Mouse (Mus musculus): Measurements from ENCODE around the gene Nt5c2. TPM values are rescaled to one million over a fixed set of nuclear protein-coding genes. Genes with fewer than 3 reads are reported as not detected.

Nt5c2 gene
- polyA plus RNA-seq, 1 experiment: 10.2 TPM

GRCm38 (mm10) chr19:47018330-47018729 is 3.4 kb upstream of the Nt5c2 start:
- WGBS: 56% methylated on average over 2 of the region's 2 CpGs
- no peak for DNase-seq (ENCODE audit: low read depth in 1 of 2, low spot score in 2 of 2)
- Histone ChIP-seq H3K36me3 (ENCODE audit: control insufficient read depth, insufficient read depth, low read length) (no peaks in the 10 kb centered on the region), H3K27me3 (ENCODE audit: control insufficient read depth, insufficient read depth, low read length) (peaks cover 14% of the 10 kb centered on the region), H3K4me1 (ENCODE audit: control insufficient read depth, insufficient read depth, insufficient read length) (peaks cover 11% of the 10 kb centered on the region), H3K4me3 (ENCODE audit: extremely low read depth, insufficient read depth, insufficient read length) (no peak overlapping the region), H3K27ac (ENCODE audit: insufficient read depth, low read length) (no peak overlapping the region)
- TF ChIP-seq CTCF (IDR thresholded peaks at IDR 0.05; ENCODE audit: extremely low read depth, insufficient read depth, insufficient read length, insufficient replicate concordance): no peak
- TF ChIP-seq POLR2A (IDR thresholded peaks at IDR 0.05; ENCODE audit: low read depth, low read length): no peak

- Histone ChIP-seq H3K4me1 (ENCODE audit: control insufficient read depth, insufficient read depth, insufficient read length) (peaks cover 11% of the 10 kb centered on the region), H3K27ac (ENCODE audit: insufficient read depth, low read length) (no peak overlapping the region), H3K27me3 (ENCODE audit: control insufficient read depth, insufficient read depth, low read length) (peaks cover 14% of the 10 kb centered on the region), H3K36me3 (ENCODE audit: control insufficient read depth, insufficient read depth, low read length) (no peaks in the 10 kb centered on the region), H3K4me3 (ENCODE audit: extremely low read depth, insufficient read depth, insufficient read length) (no peak overlapping the region)
- no peak for DNase-seq (ENCODE audit: low read depth in 1 of 2, low spot score in 2 of 2)
- TF ChIP-seq POLR2A (IDR thresholded peaks at IDR 0.05; ENCODE audit: low read depth, low read length): no peak
- TF ChIP-seq CTCF (IDR thresholded peaks at IDR 0.05; ENCODE audit: extremely low read depth, insufficient read depth, insufficient read length, insufficient replicate concordance): no peak
- 13% methylated on average over 3 of the region's 3 CpGs for WGBS
Observed at GRCm38 (mm10) chr19:47017831-47018230, 2.9 kb upstream of the Nt5c2 start.

DNA sequence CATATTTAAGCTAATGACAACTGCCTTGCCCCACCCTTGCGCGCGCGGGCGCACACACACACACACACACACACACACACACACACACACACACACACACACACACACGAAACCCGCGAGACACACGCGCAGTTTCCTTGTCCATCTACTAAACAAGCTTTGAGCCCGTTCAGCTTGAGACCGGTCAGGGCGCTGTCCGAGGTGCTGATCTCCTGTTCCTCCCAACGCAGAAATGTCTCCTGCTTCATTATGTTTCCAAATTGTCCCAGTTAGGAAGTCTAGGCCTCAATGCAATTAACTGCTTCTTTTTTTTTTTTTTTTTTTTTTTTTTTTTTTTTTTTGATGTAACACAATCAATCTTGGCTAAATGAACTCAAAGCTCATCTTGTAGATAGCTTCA is 1.5 kb upstream of the Nt5c2 start:
- Histone ChIP-seq H3K36me3 (ENCODE audit: control insufficient read depth, insufficient read depth, low read length) (no peaks in the 10 kb centered on the region), H3K27me3 (ENCODE audit: control insufficient read depth, insufficient read depth, low read length) (peaks cover 14% of the 10 kb centered on the region), H3K27ac (ENCODE audit: insufficient read depth, low read length) (no peak overlapping the region), H3K4me1 (ENCODE audit: control insufficient read depth, insufficient read depth, insufficient read length) (peaks cover 11% of the 10 kb centered on the region), H3K4me3 (ENCODE audit: extremely low read depth, insufficient read depth, insufficient read length) (no peak overlapping the region)
- TF ChIP-seq CTCF (IDR thresholded peaks at IDR 0.05; ENCODE audit: extremely low read depth, insufficient read depth, insufficient read length, insufficient replicate concordance): no peak
- no peak for TF ChIP-seq POLR2A (IDR thresholded peaks at IDR 0.05; ENCODE audit: low read depth, low read length)
- WGBS: 3% methylated on average over 15 of the region's 15 CpGs
- DNase-seq (ENCODE audit: low read depth in 1 of 2, low spot score in 2 of 2): peak in 1 of 2 experiments; percentile 45

GRCm38 (mm10) chr19:47015965-47016364 is 1.0 kb upstream of the Nt5c2 start:
- Histone ChIP-seq H3K27me3 (ENCODE audit: control insufficient read depth, insufficient read depth, low read length) (peaks cover 14% of the 10 kb centered on the region), H3K4me1 (ENCODE audit: control insufficient read depth, insufficient read depth, insufficient read length) (peaks cover 11% of the 10 kb centered on the region), H3K4me3 (ENCODE audit: extremely low read depth, insufficient read depth, insufficient read length) (no peak overlapping the region), H3K27ac (ENCODE audit: insufficient read depth, low read length) (no peak overlapping the region), H3K36me3 (ENCODE audit: control insufficient read depth, insufficient read depth, low read length) (no peaks in the 10 kb centered on the region)
- no peak for DNase-seq (ENCODE audit: low read depth in 1 of 2, low spot score in 2 of 2)
- TF ChIP-seq CTCF (IDR thresholded peaks at IDR 0.05; ENCODE audit: extremely low read depth, insufficient read depth, insufficient read length, insufficient replicate concordance) (no peak), POLR2A (IDR thresholded peaks at IDR 0.05; ENCODE audit: low read depth, low read length) (no peak)
- WGBS: 14% methylated on average over 9 of the region's 9 CpGs

DNA sequence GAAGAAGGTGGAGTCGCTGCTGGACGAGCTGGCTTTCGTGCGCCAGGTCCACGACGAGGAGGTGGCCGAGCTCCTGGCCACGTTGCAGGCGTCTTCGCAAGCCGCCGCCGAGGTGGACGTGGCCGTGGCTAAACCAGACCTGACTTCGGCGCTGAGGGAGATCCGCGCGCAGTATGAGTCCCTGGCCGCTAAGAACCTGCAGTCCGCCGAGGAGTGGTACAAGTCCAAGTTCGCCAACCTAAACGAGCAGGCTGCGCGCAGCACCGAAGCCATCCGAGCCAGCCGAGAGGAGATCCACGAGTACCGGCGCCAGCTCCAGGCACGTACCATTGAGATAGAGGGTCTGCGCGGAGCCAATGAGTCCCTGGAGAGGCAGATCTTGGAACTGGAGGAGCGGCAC is 443 bp upstream of the Nt5c2 start:
- Histone ChIP-seq H3K4me1 (ENCODE audit: control insufficient read depth, insufficient read depth, insufficient read length) (peaks cover 11% of the 10 kb centered on the region), H3K27ac (ENCODE audit: insufficient read depth, low read length) (no peak overlapping the region), H3K36me3 (ENCODE audit: control insufficient read depth, insufficient read depth, low read length) (no peaks in the 10 kb centered on the region), H3K4me3 (ENCODE audit: extremely low read depth, insufficient read depth, insufficient read length) (no peak overlapping the region), H3K27me3 (ENCODE audit: control insufficient read depth, insufficient read depth, low read length) (peaks cover 14% of the 10 kb centered on the region)
- DNase-seq (ENCODE audit: low read depth in 1 of 2, low spot score in 2 of 2): no peak
- 6% methylated on average over 37 of the region's 37 CpGs for WGBS
- TF ChIP-seq CTCF (IDR thresholded peaks at IDR 0.05; ENCODE audit: extremely low read depth, insufficient read depth, insufficient read length, insufficient replicate concordance) (no peak), POLR2A (IDR thresholded peaks at IDR 0.05; ENCODE audit: low read depth, low read length) (no peak)

DNA sequence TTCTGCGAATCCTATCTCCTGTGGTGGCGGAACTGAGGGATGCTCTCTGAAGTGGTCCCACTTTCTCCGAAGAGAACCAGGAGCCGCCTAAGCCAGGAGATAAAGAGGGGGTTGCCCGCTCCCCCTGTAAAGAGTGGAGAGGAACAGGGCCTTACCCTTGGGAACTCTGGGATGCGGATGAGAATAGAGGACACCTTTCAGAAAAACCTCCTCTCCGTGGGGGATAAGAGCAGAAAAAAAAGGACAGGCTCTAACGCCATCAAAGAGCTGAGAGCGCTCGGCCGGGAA is 850 bp downstream of the Nt5c2 start:
- WGBS: 9% methylated on average over 11 of the region's 11 CpGs
- H3K27ac ChIP-seq (ENCODE audit: insufficient read depth, low read length): no peak overlapping the region
- H3K36me3 ChIP-seq (ENCODE audit: control insufficient read depth, insufficient read depth, low read length): no peaks in the 10 kb centered on the region
- no peak for TF ChIP-seq CTCF (IDR thresholded peaks at IDR 0.05; ENCODE audit: extremely low read depth, insufficient read depth, insufficient read length, insufficient replicate concordance)
- no peak for TF ChIP-seq POLR2A (IDR thresholded peaks at IDR 0.05; ENCODE audit: low read depth, low read length)
- H3K4me1 ChIP-seq (ENCODE audit: control insufficient read depth, insufficient read depth, insufficient read length): peaks cover 11% of the 10 kb centered on the region
- DNase-seq (ENCODE audit: low read depth in 1 of 2, low spot score in 2 of 2): no peak
- peaks cover 14% of the 10 kb centered on the region for H3K27me3 ChIP-seq (ENCODE audit: control insufficient read depth, insufficient read depth, low read length)
- no peak overlapping the region for H3K4me3 ChIP-seq (ENCODE audit: extremely low read depth, insufficient read depth, insufficient read length)

DNA sequence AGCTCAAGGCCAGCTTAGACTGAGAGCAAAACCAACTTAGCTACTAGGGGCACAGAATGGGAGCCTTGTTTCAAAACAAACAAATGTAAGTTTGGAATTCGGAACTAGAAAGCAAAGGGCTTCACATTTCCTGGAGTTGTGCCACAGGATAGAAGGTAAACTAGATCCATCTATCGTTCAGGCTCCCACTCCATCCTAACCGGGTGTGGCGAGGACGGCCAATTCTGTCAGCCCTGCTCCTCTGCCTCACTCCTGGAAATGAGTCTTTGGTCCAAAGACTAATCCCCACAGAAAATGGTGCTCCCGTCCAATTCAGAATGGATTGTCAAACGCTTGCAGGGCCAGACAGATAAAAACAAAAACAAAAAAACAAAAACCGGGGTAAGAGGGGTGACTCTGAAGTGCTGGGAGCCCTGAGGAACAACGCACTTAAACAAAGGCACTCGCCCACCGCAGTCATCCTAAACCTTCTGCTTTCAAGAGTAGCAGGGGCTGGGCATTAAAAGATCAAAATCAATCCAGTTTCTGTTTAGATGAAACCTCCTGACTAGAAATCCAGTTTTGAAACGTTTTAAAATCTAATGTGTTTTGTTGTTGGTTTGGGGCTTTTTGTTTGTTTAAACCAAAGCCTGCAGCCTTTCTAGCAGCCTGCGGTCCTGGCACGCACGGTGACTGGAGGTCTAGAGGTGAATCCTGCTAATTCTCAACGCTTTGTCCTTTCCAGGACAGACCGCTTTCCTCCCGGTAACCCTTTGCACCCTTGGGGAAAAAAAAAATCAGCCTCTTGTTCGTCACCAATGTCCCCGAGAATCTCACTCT is 1.4 kb downstream of the Nt5c2 start:
- 26% methylated on average over 20 of the region's 20 CpGs for WGBS
- Histone ChIP-seq H3K4me1 (ENCODE audit: control insufficient read depth, insufficient read depth, insufficient read length) (peaks cover 11% of the 10 kb centered on the region), H3K27me3 (ENCODE audit: control insufficient read depth, insufficient read depth, low read length) (peaks cover 14% of the 10 kb centered on the region), H3K4me3 (ENCODE audit: extremely low read depth, insufficient read depth, insufficient read length) (no peak overlapping the region), H3K36me3 (ENCODE audit: control insufficient read depth, insufficient read depth, low read length) (no peaks in the 10 kb centered on the region), H3K27ac (ENCODE audit: insufficient read depth, low read length) (no peak overlapping the region)
- TF ChIP-seq POLR2A (IDR thresholded peaks at IDR 0.05; ENCODE audit: low read depth, low read length): no peak
- TF ChIP-seq CTCF (IDR thresholded peaks at IDR 0.05; ENCODE audit: extremely low read depth, insufficient read depth, insufficient read length, insufficient replicate concordance): no peak
- DNase-seq (ENCODE audit: low read depth in 1 of 2, low spot score in 2 of 2): no peak

All from spleen, adult 2 months (tissue).